Mouse (Mus musculus): Measurements from ENCODE around the gene Tnfrsf17. TPM values are rescaled to one million over a fixed set of nuclear protein-coding genes. Genes with fewer than 3 reads are reported as not detected.

Tnfrsf17 gene
- not detected in 2 replicates for polyA plus RNA-seq (2012)

DNA sequence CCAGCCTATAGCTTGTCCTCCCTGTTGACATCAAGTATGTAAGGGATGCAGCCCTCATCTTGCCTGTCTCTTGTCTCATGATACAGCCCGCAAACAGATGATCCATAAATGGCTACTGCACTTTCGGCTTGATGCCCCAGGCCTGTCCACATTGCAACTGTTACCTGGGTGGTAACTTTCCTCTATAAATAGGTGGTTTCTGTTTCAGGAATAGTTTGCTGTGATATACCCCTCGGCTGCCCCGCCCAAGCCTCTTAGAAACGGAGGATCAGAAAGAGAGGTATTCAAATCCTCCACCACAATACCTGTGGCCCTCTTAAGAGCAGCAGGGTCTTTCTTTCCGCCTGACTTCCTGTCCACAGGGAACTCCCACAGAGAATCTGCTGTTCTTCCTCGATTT lies at the start of gene Tnfrsf17:
TSS of gene Tnfrsf17 (plus strand) at position 301 of the 400 bp plus-strand sequence.

DNA sequence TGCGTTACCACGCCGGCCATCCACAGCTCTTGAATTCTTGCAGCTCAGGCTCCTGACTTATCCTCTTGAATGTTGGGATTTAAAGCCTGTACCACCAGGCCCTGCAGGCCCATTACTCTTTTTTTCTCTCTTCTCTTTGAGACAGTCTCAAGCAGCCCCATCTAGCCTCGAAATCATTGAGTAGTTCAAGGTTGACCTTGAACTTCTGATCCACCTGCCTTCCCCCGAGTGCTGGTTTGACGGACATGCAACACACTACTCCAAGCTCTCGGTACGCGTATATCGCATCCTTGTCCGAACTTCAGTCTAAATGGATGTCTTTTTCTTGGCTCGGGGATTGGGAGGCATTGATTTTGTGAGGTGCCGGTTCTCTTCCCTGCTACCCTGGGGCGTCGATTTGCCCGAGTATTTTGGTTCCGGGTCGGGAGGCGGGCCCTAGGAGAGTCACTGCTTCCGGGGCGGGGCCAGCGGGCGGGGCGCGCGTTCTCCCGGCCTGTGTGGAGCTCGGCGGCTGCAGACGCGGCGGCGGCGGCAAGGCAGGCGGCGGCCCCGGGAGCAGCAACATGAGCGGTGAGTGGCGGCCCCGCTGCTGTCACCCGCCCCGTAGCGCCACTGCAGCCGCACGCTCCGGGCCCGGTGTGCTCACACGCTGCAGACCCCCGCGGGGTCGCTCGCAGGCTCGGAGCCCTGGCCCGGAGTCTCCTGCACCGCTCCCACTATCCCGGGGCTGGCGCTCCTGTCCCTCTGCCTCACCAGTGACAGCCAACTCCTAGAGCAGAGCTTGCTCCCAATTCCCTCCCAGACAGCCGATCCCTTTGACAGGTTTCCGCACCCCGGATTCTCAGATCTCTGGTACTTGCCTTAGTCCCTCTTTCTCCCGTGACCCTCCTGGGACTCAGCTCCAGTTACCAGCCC lies 9.1 kb downstream of the Tnfrsf17 start, which contains the start of gene Snx29:
TSS of gene Snx29 (plus strand) at position 500 of the 915 bp plus-strand sequence.

Other genes starting within 250 kb of the Tnfrsf17 start
- 293 and 314 TPM in 2 replicates for gene Litaf, start 247.7 kb upstream of the Tnfrsf17 start, polyA plus RNA-seq (2012)
- gene Txndc11, start 179.2 kb upstream of the Tnfrsf17 start, polyA plus RNA-seq (2012) = 31.1 and 40.0 TPM in 2 replicates
- gene Zc3h7a, start 137.4 kb upstream of the Tnfrsf17 start, polyA plus RNA-seq (2012) = 19.0 and 31.8 TPM in 2 replicates
- 34.4 and 42.0 TPM in 2 replicates for gene Rsl1d1, start 110.5 kb upstream of the Tnfrsf17 start, polyA plus RNA-seq (2012)
- gene Gspt1, start 59.5 kb upstream of the Tnfrsf17 start, polyA plus RNA-seq (2012) = 189 and 198 TPM in 2 replicates
- gene Snx29, start 9.1 kb downstream of the Tnfrsf17 start, polyA plus RNA-seq (2012) = 9.7 and 11.2 TPM in 2 replicates